Mouse (Mus musculus): ENCODE measurements around the gene Acyp1. TPM values are rescaled to one million over a fixed set of nuclear protein-coding genes. Genes with fewer than 3 reads are reported as not detected.

The Acyp1 gene
- polyA plus RNA-seq, 1 experiment from 2014 or later = 27.8 TPM

DNA sequence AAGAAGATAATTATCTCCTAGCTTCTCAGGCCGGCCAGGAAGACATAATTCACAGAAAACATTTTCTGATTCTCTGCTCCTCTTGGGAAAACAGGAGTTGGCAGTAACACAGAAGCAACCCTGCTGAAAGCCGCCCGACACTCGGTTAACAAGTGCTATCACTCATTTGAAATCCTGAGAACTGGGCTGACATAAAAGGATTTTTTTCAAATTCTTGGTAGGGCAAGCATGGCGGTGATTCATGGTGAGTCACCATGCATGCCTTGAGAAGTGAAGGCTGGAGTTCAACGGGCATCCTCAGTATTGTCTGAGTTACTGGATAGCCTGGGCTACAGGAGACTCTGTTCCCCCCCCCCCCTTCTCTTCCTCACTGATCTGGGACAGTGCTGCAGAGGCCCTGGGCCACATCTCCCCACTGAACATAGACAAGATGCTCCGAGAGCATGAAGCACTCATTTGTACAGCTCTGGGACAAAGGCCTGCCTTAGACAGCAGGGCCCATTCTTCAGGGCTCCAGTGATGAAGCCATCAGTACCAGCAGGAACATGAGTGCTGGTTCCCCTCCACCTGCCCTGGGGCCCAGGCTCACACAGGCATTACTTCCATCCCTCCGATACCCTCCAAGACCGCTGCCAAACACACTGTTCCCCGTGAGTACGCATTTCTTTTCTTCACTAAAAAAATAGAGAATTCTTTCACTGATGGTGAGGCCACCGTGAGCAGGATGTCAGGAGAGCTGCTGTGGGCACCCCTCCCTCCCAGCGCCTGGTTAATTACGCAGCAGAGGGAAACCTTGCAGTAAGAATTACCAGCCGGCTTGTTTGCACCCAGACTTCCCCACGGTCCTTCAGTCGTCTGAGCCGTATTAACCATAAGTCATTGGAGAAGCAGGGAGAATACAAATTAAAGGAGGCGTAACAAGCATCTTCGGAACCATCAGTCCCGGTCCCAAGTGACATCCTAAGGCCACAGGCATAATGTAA lies 54.6 kb downstream of the Acyp1 start:
- H3K4me2 ChIP-seq (ENCODE audit: low read depth, low read length) = no peak overlapping the region
- H3K9ac ChIP-seq (replicated peaks) = no peak overlapping the region
- H3K4me3 ChIP-seq (ENCODE audit: low read depth, low read length) = no peak overlapping the region
- WGBS (ENCODE audit: insufficient replicate concordance) = 86% methylated on average over 21 of the region's 21 CpGs
- H3K9me3 ChIP-seq (ENCODE audit: low read length) = no peaks in the 10 kb centered on the region
- H3K27ac ChIP-seq (ENCODE audit: low read depth) = no peak overlapping the region
- H3K36me3 ChIP-seq (replicated peaks; ENCODE audit: insufficient read depth, low read length) = no peaks in the 10 kb centered on the region; the same call in 1 of the 2 replicates
- H3K27me3 ChIP-seq (ENCODE audit: insufficient read depth, low read length) = no peaks in the 10 kb centered on the region
- ATAC-seq (no peak), DNase-seq (no peak)
- H3K4me1 ChIP-seq (ENCODE audit: insufficient read depth) = no peaks in the 10 kb centered on the region
- TF ChIP-seq EP300 (IDR thresholded peaks at IDR 0.05; ENCODE audit: low read depth) = no peak

- peaks cover 32% of the 10 kb centered on the region for H3K36me3 ChIP-seq (replicated peaks; ENCODE audit: insufficient read depth, low read length)
- DNase-seq (no peak), ATAC-seq (no peak)
- TF ChIP-seq CTCF (IDR thresholded peaks at IDR 0.05; ENCODE audit: low read depth) = no peak
- TF ChIP-seq EP300 (IDR thresholded peaks at IDR 0.05; ENCODE audit: low read depth) = no peak
- no peak overlapping the region for H3K4me3 ChIP-seq (ENCODE audit: low read depth, low read length)
- no peaks in the 10 kb centered on the region for H3K4me1 ChIP-seq (ENCODE audit: insufficient read depth)
- no peaks in the 10 kb centered on the region for H3K9me3 ChIP-seq (ENCODE audit: low read length)
- no peaks in the 10 kb centered on the region for H3K27me3 ChIP-seq (ENCODE audit: insufficient read depth, low read length)
- WGBS (ENCODE audit: insufficient replicate concordance) = 57% methylated on average over 15 of the region's 15 CpGs
- H3K4me2 ChIP-seq (ENCODE audit: low read depth, low read length) = no peak overlapping the region
- H3K9ac ChIP-seq (replicated peaks) = no peak overlapping the region
- H3K27ac ChIP-seq (ENCODE audit: low read depth) = no peak overlapping the region
Measured at GRCm38 (mm10) chr12:85227876-85228599, 60.2 kb downstream of the Acyp1 start.

GRCm38 (mm10) chr12:85227227-85227626 lies 61.0 kb downstream of the Acyp1 start:
- H3K4me1 ChIP-seq (ENCODE audit: insufficient read depth) = no peaks in the 10 kb centered on the region
- H3K4me2 ChIP-seq (ENCODE audit: low read depth, low read length) = no peak overlapping the region
- H3K36me3 ChIP-seq (replicated peaks; ENCODE audit: insufficient read depth, low read length) = peaks cover 40% of the 10 kb centered on the region
- no peak overlapping the region for H3K27ac ChIP-seq (ENCODE audit: low read depth)
- TF ChIP-seq EP300 (IDR thresholded peaks at IDR 0.05; ENCODE audit: low read depth) = no peak
- no peak for TF ChIP-seq CTCF (IDR thresholded peaks at IDR 0.05; ENCODE audit: low read depth)
- H3K9ac ChIP-seq (replicated peaks) = no peak overlapping the region
- ATAC-seq = no peak
- DNase-seq = no peak
- no peak overlapping the region for H3K4me3 ChIP-seq (ENCODE audit: low read depth, low read length)
- no peaks in the 10 kb centered on the region for H3K27me3 ChIP-seq (ENCODE audit: insufficient read depth, low read length)
- WGBS (ENCODE audit: insufficient replicate concordance) = 83% methylated on average over 7 of the region's 7 CpGs
- H3K9me3 ChIP-seq (ENCODE audit: low read length) = no peaks in the 10 kb centered on the region

Small RNA genes lying within 50 kb of the gene (microRNA-seq; reads per million reads assigned to microRNA genes)
- gene Mir6938 = not detected

Other genes with a start within 250 kb of the Acyp1 start
- gene Prox2, start 177.7 kb downstream of the Acyp1 start, polyA plus RNA-seq (2015; fragmentation: Nextera tagmentation; extraction: Ambion mirVana) = 2.3 and 2.8 TPM in 2 replicates
- gene Dlst, start 177.6 kb downstream of the Acyp1 start, polyA plus RNA-seq (2015; fragmentation: Nextera tagmentation; extraction: Ambion mirVana) = 68.3 and 76.4 TPM in 2 replicates
- 0.39 and 0.61 TPM in 2 replicates for gene Rps6kl1, start 137.2 kb downstream of the Acyp1 start, polyA plus RNA-seq (2015; fragmentation: Nextera tagmentation; extraction: Ambion mirVana)
- 0.36 and 0.45 TPM in 2 replicates for gene Pgf, start 110.6 kb downstream of the Acyp1 start, polyA plus RNA-seq (2015; fragmentation: Nextera tagmentation; extraction: Ambion mirVana)
- gene Eif2b2, start 69.0 kb downstream of the Acyp1 start, polyA plus RNA-seq (2015; fragmentation: Nextera tagmentation; extraction: Ambion mirVana) = 21.7 and 24.6 TPM in 2 replicates
- 1.4 and 1.6 TPM in 2 replicates for gene Mlh3, start 17.8 kb downstream of the Acyp1 start, polyA plus RNA-seq (2015; fragmentation: Nextera tagmentation; extraction: Ambion mirVana)
- gene Zc2hc1c, start 153 bp upstream of the Acyp1 start, polyA plus RNA-seq (2015; fragmentation: Nextera tagmentation; extraction: Ambion mirVana) = 0.12 and 0.22 TPM in 2 replicates
- 4.1 and 4.5 TPM in 2 replicates for gene Nek9, start 50.9 kb upstream of the Acyp1 start, polyA plus RNA-seq (2015; fragmentation: Nextera tagmentation; extraction: Ambion mirVana)
- 165 and 170 TPM in 2 replicates for gene Tmed10, start 86.4 kb upstream of the Acyp1 start, polyA plus RNA-seq (2015; fragmentation: Nextera tagmentation; extraction: Ambion mirVana)
- gene Fos, start 185.5 kb upstream of the Acyp1 start, polyA plus RNA-seq (2015; fragmentation: Nextera tagmentation; extraction: Ambion mirVana) = 1.3 and 1.6 TPM in 2 replicates

Data from liver, postnatal 0 days (tissue).